In the genomic region with DNA sequence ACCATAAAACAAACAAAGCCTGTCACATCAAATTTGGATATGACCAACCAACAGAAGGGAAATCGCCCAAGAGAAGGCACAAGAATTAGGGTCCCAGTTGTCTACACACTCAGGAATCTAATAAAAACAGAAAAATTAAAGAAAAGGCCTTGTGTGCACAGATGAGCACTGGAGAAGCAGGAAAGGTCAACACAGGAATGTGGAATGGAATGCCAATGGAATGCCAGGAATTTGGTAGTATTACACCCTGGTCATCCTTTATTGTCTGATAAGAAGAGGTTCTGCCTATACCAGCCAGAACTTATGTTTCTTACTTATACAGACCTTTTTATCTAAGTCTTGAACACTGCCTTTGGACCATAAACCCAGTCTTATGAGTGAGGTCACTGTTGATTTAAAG, we compare ENCODE assay signal across 14 mouse cellular contexts.
"Had no signal": no experiment of that assay in that cellular context is flagged by ENCODE, and none has a peak within 500 bp of the region (broad histone marks: within the 10 kb centered on the region; RNA-seq: fewer than 3 reads in every experiment).

No protein-coding gene starts in this region.

- H3K4me3 ChIP-seq: layer of hippocampus, adult 2 months; left cerebral cortex, adult 2 months; liver, embryonic 13.5 days; midbrain, embryonic 12.5 days; midbrain, embryonic 15.5 days had no signal

- ATAC-seq: midbrain, embryonic 15.5 days had no signal

- H3K9ac ChIP-seq: liver, embryonic 13.5 days; midbrain, embryonic 12.5 days; midbrain, embryonic 15.5 days had no signal

- DNase-seq: kidney, adult 8-10 months; kidney, postnatal 25 days; layer of hippocampus, adult 9-11 months; liver, embryonic 13.5 days; lung, adult 2 months; lung, postnatal 14 days; lung, postnatal 4 days; thymus, adult 18-20 months; thymus, postnatal 36 days had no signal

- H3K9me3 ChIP-seq: liver, embryonic 13.5 days; midbrain, embryonic 12.5 days; midbrain, embryonic 15.5 days had no signal

- H3K4me2 ChIP-seq: liver, embryonic 13.5 days; midbrain, embryonic 12.5 days; midbrain, embryonic 15.5 days had no signal

- H3K27me3 ChIP-seq: liver, embryonic 13.5 days; midbrain, embryonic 12.5 days; midbrain, embryonic 15.5 days had no signal

- H3K27ac ChIP-seq: kidney, postnatal 0 days; layer of hippocampus, adult 2 months; left cerebral cortex, adult 2 months; liver, embryonic 13.5 days; midbrain, embryonic 12.5 days; midbrain, embryonic 15.5 days had no signal

- H3K4me1 ChIP-seq: liver, embryonic 13.5 days; midbrain, embryonic 12.5 days; midbrain, embryonic 15.5 days had no signal

- H3K36me3 ChIP-seq: liver, embryonic 13.5 days; midbrain, embryonic 12.5 days; midbrain, embryonic 15.5 days had no signal
